Mouse (Mus musculus) liver, embryonic 14.5 days (tissue): ENCODE data around the gene Olfr132. TPM values are rescaled to one million over a fixed set of nuclear protein-coding genes. Genes with fewer than 3 reads are reported as not detected.
"Not testable (repeated sequence)": the region's sequence is repeated elsewhere in the genome, so short reads cannot be mapped to it uniquely, and the experiment has no call there.

ENCODE experiments used
- ATAC-seq: fragments of 200-750 bp; cut with Nextera tagmentation; 2 replicates; pipeline ENCODE4 v1.8.0; 2017; ENCODE audit warnings: moderate number of reproducible peaks, mild to moderate bottlenecking, moderate library complexity; ENCODE audit not compliant: insufficient read depth
- DNase-seq, 3 experiments: peaks; one replicate each; pipeline ENCODE4 v3.0.0-alpha.2; 2012 to 2013; ENCODE audit warnings: low read depth in 3 of 3, low spot score in 3 of 3
- H3K27ac ChIP-seq: fragments of 300-500 bp; sonication (generic); 2 replicates; pipeline ENCODE4 v1.5.1; 2014; ENCODE audit warnings: moderate library complexity, mild to moderate bottlenecking, control low read depth, inconsistent platforms
- H3K27me3 ChIP-seq: fragments of 300-500 bp; sonication (generic); 2 replicates; pipeline ENCODE4 v1.6.1; 2014; ENCODE audit warnings: mild to moderate bottlenecking, low read length, moderate library complexity; ENCODE audit not compliant: control insufficient read depth, insufficient read depth
- H3K36me3 ChIP-seq: fragments of 300-500 bp; sonication (generic); replicated peaks from 2 replicates; pipeline ENCODE4 v1.6.1; 2014; ENCODE audit warnings: low read depth; ENCODE audit not compliant: control insufficient read depth, insufficient read depth
- H3K4me1 ChIP-seq, 2 experiments: fragments of 200-500 bp in 1 of 2; fragments of 300-500 bp in 1 of 2; sonication (generic) in 1 of 2; replicated peaks; 2 replicates each; pipeline ENCODE4 v1.6.1; 2012 to 2014; ENCODE audit warnings: antibody characterized with exemption in 1 of 2, inconsistent platforms in 1 of 2, low read length in 1 of 2; ENCODE audit not compliant: control insufficient read depth in 2 of 2, insufficient read depth in 2 of 2
- H3K4me2 ChIP-seq: fragments of 300-500 bp; sonication (generic); 2 replicates; pipeline ENCODE4 v1.6.1; 2014; ENCODE audit warnings: low read depth, mild to moderate bottlenecking, control low read depth, moderate library complexity
- H3K4me3 ChIP-seq, 2 experiments: fragments of 200-500 bp in 1 of 2; fragments of 300-500 bp in 1 of 2; sonication (generic) in 1 of 2; 2 replicates each; pipeline ENCODE4 v1.5.1; 2012 to 2014; ENCODE audit warnings: low read depth in 2 of 2, low read length in 2 of 2, mild to moderate bottlenecking in 2 of 2, control low read depth in 1 of 2, inconsistent platforms in 1 of 2, moderate library complexity in 1 of 2; ENCODE audit not compliant: insufficient read depth in 1 of 2
- H3K9ac ChIP-seq: fragments of 300-500 bp; sonication (generic); replicated peaks from 2 replicates; pipeline ENCODE4 v1.6.1; 2014; ENCODE audit warnings: mild to moderate bottlenecking, control low read depth, moderate library complexity
- H3K9me3 ChIP-seq: fragments of 300-500 bp; sonication (generic); 2 replicates; pipeline ENCODE4 v1.6.1; 2016; ENCODE audit warnings: low read length, mixed read lengths; ENCODE audit not compliant: control insufficient read depth
- CTCF ChIP-seq: IDR thresholded peaks from 2 replicates; pipeline ENCODE4 v1.5.1; 2016; ENCODE audit warnings: antibody characterized with exemption, low read depth, control low read depth
- EP300 ChIP-seq: IDR thresholded peaks from 2 replicates; pipeline ENCODE4 v1.6.1; 2016; ENCODE audit warnings: antibody characterized with exemption, low read depth
- WGBS: fragments of 180-500 bp; shearing (Covaris S2); extraction: QIAGEN DNeasy Blood & Tissue Kit; methylation state at CpG from one replicate; pipeline ENCODE4 v1.1.7; 2014; ENCODE audit not compliant: insufficient replicate concordance; 5-methylcytosine and 5-hydroxymethylcytosine counted together
- polyA plus RNA-seq, 2 experiments: library from polyadenylated mRNA; depleted of rRNA in 1 of 2; stranded (reverse) in 1 of 2; unstranded in 1 of 2; fragments of >200 nt; fragmentation: Nextera tagmentation in 1 of 2; extraction: Ambion mirVana in 1 of 2; gene quantifications; 2 replicates each; pipeline versions ENCODE4 v1.2.1 to v1.2.3; 2012 to 2014

Gene Olfr132
- polyA plus RNA-seq (2012; rRNA removed) = not detected in 2 replicates
- not detected in 2 replicates for polyA plus RNA-seq (2014; fragmentation: Nextera tagmentation; extraction: Ambion mirVana)

GRCm38 (mm10) chr17:38134426-38134825 is at the start of gene Olfr132:
Gene Olfr132, minus strand, starts transcription at chr17:38134526.
- H3K4me3 ChIP-seq = no peak within 1 kb of the TSS
- H3K9me3 ChIP-seq = no peaks in the 10 kb centered on the region
- H3K4me1 ChIP-seq = no peaks in the 10 kb centered on the region
- H3K27me3 ChIP-seq = no peaks in the 10 kb centered on the region
- DNase-seq (no peak), ATAC-seq (no peak)
- TF ChIP-seq CTCF (no peak), EP300 (no peak)
- H3K36me3 ChIP-seq = no peaks in the 10 kb centered on the region
- WGBS = 50% methylated on average over 1 of the region's 1 CpGs
- no peak within 1 kb of the TSS for H3K4me2 ChIP-seq
- no peak within 1 kb of the TSS for H3K9ac ChIP-seq
- H3K27ac ChIP-seq = no peak within 1 kb of the TSS

GRCm38 (mm10) chr17:38171088-38171487 is 36.8 kb upstream of the Olfr132 start, which contains the start of gene Olfr134:
Gene Olfr134, plus strand, starts transcription at chr17:38171388.
- Histone ChIP-seq H3K4me3 (no peak within 1 kb of the TSS), H3K4me2 (no peak within 1 kb of the TSS), H3K9me3 (no peaks in the 10 kb centered on the region), H3K27ac (no peak within 1 kb of the TSS), H3K36me3 (no peaks in the 10 kb centered on the region), H3K4me1 (no peaks in the 10 kb centered on the region), H3K27me3 (no peaks in the 10 kb centered on the region), H3K9ac (no peak within 1 kb of the TSS)
- WGBS = 54% methylated on average over 3 of the region's 3 CpGs
- TF ChIP-seq CTCF (no peak), EP300 (no peak)
- ATAC-seq (no peak), DNase-seq (no peak)

- H3K27ac ChIP-seq = no peak within 1 kb of the TSS
- H3K4me2 ChIP-seq = no peak within 1 kb of the TSS
- ATAC-seq = no peak
- WGBS = 57% methylated on average over 2 of the region's 2 CpGs
- H3K27me3 ChIP-seq = no peaks in the 10 kb centered on the region
- H3K4me3 ChIP-seq = no peak within 1 kb of the TSS
- H3K9ac ChIP-seq = no peak within 1 kb of the TSS
- DNase-seq = no peak
- TF ChIP-seq EP300 (no peak), CTCF (no peak)
- no peaks in the 10 kb centered on the region for H3K36me3 ChIP-seq
- H3K9me3 ChIP-seq = no peaks in the 10 kb centered on the region
- no peaks in the 10 kb centered on the region for H3K4me1 ChIP-seq
Observed at GRCm38 (mm10) chr17:38144981-38145380, 10.7 kb upstream of the Olfr132 start, which contains the start of gene Olfr133. Gene Olfr133, plus strand, starts transcription at chr17:38145281.

DNA sequence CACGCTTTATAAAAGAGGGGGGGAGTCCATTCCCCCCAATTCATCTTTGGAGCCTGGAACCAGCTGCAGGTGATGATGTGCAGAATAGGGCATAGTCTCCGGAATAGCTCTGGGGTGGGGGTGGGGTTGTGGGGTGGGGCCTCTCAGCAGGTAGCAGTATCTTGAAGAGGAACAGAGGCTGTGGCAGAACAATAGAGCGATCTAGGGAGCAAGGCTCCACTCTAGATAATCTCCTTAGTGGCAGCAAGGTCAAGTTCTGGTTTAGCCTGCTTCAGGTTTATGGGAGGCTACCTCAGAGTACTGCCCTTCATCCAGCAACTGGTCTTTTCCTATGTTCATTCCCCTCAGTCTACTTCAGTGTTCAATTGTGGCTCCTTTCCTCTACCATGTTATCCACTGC is 9.0 kb downstream of the Olfr132 start:
- not testable (repeated sequence) for H3K4me1 ChIP-seq, H3K9me3 ChIP-seq
- WGBS = 62% methylated on average over 3 of the region's 3 CpGs

DNA sequence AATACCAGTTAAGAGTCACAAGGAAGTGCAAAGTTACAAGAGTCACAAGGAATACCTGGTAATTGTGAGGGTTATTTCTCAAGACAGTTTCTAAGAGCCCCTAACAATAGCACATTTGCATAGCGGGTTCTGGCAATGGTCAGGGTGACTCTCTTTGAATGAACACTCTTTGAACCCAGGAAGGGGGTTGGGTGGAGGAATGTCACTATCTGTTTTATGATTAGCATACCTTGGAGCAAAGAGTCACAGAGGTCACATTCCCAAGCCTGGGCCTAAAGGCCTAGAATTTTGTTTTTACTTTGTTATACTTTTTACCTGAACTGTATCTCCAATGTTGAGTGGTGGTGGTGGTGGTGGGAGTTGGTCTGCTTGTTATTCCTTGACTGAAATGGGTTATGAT is 10.1 kb downstream of the Olfr132 start:
- H3K27me3 ChIP-seq, ATAC-seq, H3K4me2 ChIP-seq, H3K36me3 ChIP-seq, DNase-seq, H3K4me1 ChIP-seq, H3K27ac ChIP-seq, H3K9me3 ChIP-seq, H3K4me3 ChIP-seq, H3K9ac ChIP-seq: not testable (repeated sequence)
- 56% methylated on average over 1 of the region's 1 CpGs for WGBS

More for the DNA sequence above, 9.0 kb downstream of the Olfr132 start:
- H3K4me3 ChIP-seq, H3K36me3 ChIP-seq, ATAC-seq, H3K4me2 ChIP-seq, DNase-seq, H3K9ac ChIP-seq, H3K27ac ChIP-seq, H3K27me3 ChIP-seq: not testable (repeated sequence)
